Mouse (Mus musculus) embryonic facial prominence, embryonic 11.5 days (tissue): ENCODE results near the gene Wars. TPM values are rescaled to one million over a fixed set of nuclear protein-coding genes. Genes with fewer than 3 reads are reported as not detected.

Experiments
- ATAC-seq: fragments of 200-750 bp; cut with Nextera tagmentation; replicated peaks from 2 replicates; pipeline ENCODE4 v1.8.0; 2017; ENCODE audit warnings: low read depth; ENCODE audit not compliant: insufficient number of reproducible peaks, low FRiP score, low TSS enrichment
- DNase-seq: peaks from one replicate; pipeline ENCODE4 v3.0.0-alpha.2; 2015; ENCODE audit warnings: low spot score
- H3K27ac ChIP-seq: fragments of 300-500 bp; sonication (generic); replicated peaks from 2 replicates; pipeline ENCODE4 v1.5.1; 2014; ENCODE audit warnings: mild to moderate bottlenecking, low read depth, low read length, control low read depth
- H3K27me3 ChIP-seq: fragments of 300-500 bp; sonication (generic); 2 replicates; pipeline ENCODE4 v1.6.1; 2014; ENCODE audit warnings: mild to moderate bottlenecking, low read length, moderate library complexity, mixed read lengths; ENCODE audit not compliant: control insufficient read depth, insufficient read depth
- H3K36me3 ChIP-seq: fragments of 300-500 bp; sonication (generic); replicated peaks from 2 replicates; pipeline ENCODE4 v1.6.1; 2014; ENCODE audit warnings: low read depth, mild to moderate bottlenecking, low read length, moderate library complexity, mixed read lengths; ENCODE audit not compliant: control insufficient read depth, insufficient read depth
- H3K4me1 ChIP-seq: fragments of 300-500 bp; sonication (generic); 2 replicates; pipeline ENCODE4 v1.6.1; 2014; ENCODE audit warnings: low read length, mixed read lengths; ENCODE audit not compliant: control insufficient read depth, insufficient read depth
- H3K4me2 ChIP-seq: fragments of 300-500 bp; sonication (generic); 2 replicates; pipeline ENCODE4 v1.6.1; 2014; ENCODE audit warnings: low read depth, mild to moderate bottlenecking, control low read depth, low read length, moderate library complexity
- H3K4me3 ChIP-seq: fragments of 300-500 bp; sonication (generic); 2 replicates; pipeline ENCODE4 v1.5.1; 2014; ENCODE audit warnings: low read depth, low read length, control low read depth
- H3K9ac ChIP-seq: fragments of 300-500 bp; sonication (generic); replicated peaks from 2 replicates; pipeline ENCODE4 v1.6.1; 2014; ENCODE audit warnings: mild to moderate bottlenecking, control low read depth, low read length
- H3K9me3 ChIP-seq: fragments of 300-500 bp; sonication (generic); replicated peaks from 2 replicates; pipeline ENCODE4 v1.6.1; 2016; ENCODE audit warnings: mild to moderate bottlenecking, low read length, inconsistent platforms, mixed read lengths; ENCODE audit not compliant: control insufficient read depth
- WGBS: fragments of 180-500 bp; shearing (Covaris S2); extraction: QIAGEN DNeasy Blood & Tissue Kit; methylation state at CpG from one replicate; pipeline ENCODE4 v1.1.7; 2014; 5-methylcytosine and 5-hydroxymethylcytosine counted together
- polyA plus RNA-seq: library from polyadenylated mRNA; unstranded; fragments of >200 nt; fragmentation: Nextera tagmentation; extraction: Ambion mirVana; gene quantifications from 2 replicates; pipeline ENCODE4 v1.2.1, GENCODE M21; 2014

Gene Wars
- polyA plus RNA-seq, 1 experiment from 2014 or later, result 113 TPM

DNA sequence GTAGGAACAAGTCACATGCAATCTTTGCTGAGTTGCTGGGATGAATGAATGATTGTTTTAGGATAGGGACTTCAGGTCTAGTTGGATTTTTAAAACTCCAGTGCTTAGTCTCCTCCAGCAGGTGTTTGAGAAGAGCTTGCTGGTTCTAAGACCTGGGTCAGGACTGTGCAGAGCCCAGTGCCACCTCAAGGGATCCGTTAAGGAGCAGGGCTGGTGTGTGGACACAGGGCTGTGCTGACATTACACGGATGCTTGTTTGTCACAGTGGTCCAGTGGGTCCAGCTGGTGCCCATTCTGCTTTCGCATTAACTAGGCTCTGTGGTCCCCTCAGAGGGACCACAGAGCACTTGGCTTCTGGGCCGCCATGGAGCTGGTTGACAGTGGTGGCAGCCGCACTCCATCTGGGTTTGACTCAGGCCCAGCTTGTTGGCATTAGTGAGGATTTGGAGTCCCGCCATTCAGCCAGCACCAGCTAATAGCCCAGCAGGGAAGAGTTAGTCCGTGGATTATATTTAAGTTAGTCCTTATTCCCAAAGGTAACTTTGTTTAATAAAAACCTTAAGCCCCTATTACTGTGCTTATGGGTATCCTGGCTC lies 22.6 kb upstream of the Wars start:
- no peak overlapping the region for H3K4me2 ChIP-seq
- H3K4me1 ChIP-seq, result peaks cover 12% of the 10 kb centered on the region
- ATAC-seq (no peak; the same call in 1 of the 2 replicates), DNase-seq (peak; percentile 66)
- 57% methylated on average over 7 of the region's 7 CpGs for WGBS
- H3K4me3 ChIP-seq, result no peak overlapping the region
- H3K36me3 ChIP-seq, result no peaks in the 10 kb centered on the region
- no peak overlapping the region for H3K9ac ChIP-seq
- no peaks in the 10 kb centered on the region for H3K9me3 ChIP-seq
- no peaks in the 10 kb centered on the region for H3K27me3 ChIP-seq
- H3K27ac ChIP-seq, result no peak overlapping the region

DNA sequence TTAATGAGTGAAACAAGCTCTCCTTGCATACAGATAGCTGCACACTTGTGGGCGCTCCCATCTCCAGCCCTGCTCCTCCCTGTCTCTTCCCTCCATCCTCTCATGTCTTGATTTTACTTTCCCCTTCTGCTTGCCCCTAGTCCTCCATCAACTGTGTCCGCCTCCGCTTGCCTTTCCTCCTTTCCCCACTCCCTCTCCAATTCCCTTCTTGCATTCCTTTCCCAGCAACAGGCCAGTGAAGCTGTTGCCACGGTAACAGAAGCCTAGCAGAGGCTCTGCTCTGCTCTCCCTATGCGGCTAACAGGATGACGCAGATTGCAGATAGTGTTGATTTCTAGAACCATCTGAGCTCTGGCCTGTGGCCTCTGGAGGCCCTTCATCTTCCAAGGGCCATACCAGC lies 21.9 kb upstream of the Wars start:
- DNase-seq, result peak; percentile 81
- peak; percentile 66; the same call in 1 of the 2 replicates for ATAC-seq
- Histone ChIP-seq H3K4me2 (no peak overlapping the region), H3K9me3 (no peaks in the 10 kb centered on the region), H3K4me1 (peaks cover 12% of the 10 kb centered on the region), H3K9ac (no peak overlapping the region), H3K36me3 (no peaks in the 10 kb centered on the region), H3K27ac (no peak overlapping the region), H3K4me3 (no peak overlapping the region), H3K27me3 (no peaks in the 10 kb centered on the region)
- 16% methylated on average over 6 of the region's 6 CpGs for WGBS

DNA sequence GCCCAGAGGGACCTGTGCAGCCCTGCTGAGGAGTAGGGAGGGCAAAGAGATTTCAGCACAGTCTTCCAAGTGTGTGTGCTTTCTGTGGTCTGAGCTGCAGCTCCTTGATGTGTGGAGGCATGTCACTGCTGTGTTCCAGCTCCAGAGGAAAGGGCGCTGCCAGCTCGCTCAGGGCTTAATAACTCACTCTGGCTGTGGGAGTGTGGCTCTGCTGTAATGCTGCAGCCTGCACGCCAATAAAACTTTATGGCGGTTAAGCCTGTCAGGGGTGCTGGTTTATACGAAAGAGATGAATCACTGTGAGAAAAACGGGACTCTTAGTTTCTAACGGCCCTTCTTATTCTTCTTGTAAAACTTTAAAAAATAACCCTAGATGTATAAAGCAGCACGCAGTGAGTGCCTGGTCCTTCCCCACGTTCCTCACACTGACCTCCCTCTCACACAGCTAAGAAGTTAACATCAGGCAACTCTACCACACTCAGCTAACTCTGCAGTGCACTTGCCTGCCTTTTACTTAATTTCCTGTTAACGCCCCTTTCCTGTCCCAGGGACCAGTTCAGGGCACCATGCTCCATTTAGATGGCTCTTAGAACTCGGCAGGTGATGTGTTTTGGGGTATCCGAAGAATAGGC lies 20.9 kb upstream of the Wars start:
- H3K4me2 ChIP-seq, result no peak overlapping the region
- H3K36me3 ChIP-seq, result no peaks in the 10 kb centered on the region
- H3K9me3 ChIP-seq, result no peaks in the 10 kb centered on the region
- no peak overlapping the region for H3K9ac ChIP-seq
- peaks cover 15% of the 10 kb centered on the region for H3K4me1 ChIP-seq
- no peak overlapping the region for H3K27ac ChIP-seq
- H3K4me3 ChIP-seq, result no peak overlapping the region
- WGBS, result 73% methylated on average over 12 of the region's 12 CpGs
- H3K27me3 ChIP-seq, result no peaks in the 10 kb centered on the region
- ATAC-seq (no peak), DNase-seq (no peak)

DNA sequence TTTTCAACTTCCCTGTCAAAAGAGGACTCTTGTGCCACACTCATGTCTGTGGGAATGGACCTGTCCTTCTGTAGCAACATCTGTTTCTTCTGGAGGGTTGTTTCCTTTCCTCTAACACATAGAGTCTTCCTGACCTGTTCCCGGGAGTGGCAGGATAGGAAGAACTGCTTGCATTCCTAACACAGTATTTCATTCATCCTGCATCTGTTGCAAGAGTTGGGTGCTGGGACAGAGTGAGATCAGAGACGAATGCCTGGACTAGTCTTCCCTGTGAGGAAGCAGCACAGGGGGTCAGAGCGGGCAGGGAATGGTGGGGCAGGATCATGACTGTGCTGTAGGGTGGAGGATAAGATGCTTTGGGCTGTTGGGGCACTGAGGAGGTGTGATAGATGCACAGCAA lies 20.2 kb upstream of the Wars start:
- Histone ChIP-seq H3K36me3 (no peaks in the 10 kb centered on the region), H3K27me3 (no peaks in the 10 kb centered on the region), H3K4me1 (peaks cover 15% of the 10 kb centered on the region), H3K9ac (no peak overlapping the region), H3K4me2 (no peak overlapping the region), H3K9me3 (no peaks in the 10 kb centered on the region), H3K27ac (no peak overlapping the region), H3K4me3 (no peak overlapping the region)
- no peak for ATAC-seq
- 59% methylated on average over 3 of the region's 3 CpGs for WGBS
- no peak for DNase-seq

DNA sequence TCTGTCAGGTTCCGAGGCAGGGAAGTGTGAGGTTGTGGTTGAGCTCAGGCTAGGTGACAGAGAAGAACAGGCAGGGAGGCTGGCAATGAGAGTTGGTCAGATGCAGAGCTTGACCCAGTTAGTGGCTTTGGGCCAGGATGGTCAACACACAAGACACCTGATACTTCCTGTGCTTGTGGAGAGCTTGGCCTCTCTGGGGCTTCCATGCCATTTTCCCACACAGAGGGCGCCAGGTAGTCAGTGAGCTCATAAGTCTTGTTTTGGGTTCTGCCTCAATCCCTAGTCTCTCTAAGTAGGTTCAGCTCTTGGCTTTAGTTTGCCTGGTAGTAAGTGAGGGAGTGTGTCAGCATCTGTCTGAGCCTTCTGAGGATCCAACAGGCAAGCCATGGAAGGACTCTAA lies 18.5 kb upstream of the Wars start:
- Histone ChIP-seq H3K27me3 (no peaks in the 10 kb centered on the region), H3K9ac (no peak overlapping the region), H3K4me3 (no peak overlapping the region), H3K36me3 (no peaks in the 10 kb centered on the region), H3K4me2 (no peak overlapping the region), H3K27ac (no peak overlapping the region), H3K4me1 (peaks cover 9% of the 10 kb centered on the region; the same call in 1 of the 2 replicates), H3K9me3 (no peaks in the 10 kb centered on the region)
- DNase-seq, result no peak
- ATAC-seq, result no peak
- 81% methylated on average over 2 of the region's 2 CpGs for WGBS

DNA sequence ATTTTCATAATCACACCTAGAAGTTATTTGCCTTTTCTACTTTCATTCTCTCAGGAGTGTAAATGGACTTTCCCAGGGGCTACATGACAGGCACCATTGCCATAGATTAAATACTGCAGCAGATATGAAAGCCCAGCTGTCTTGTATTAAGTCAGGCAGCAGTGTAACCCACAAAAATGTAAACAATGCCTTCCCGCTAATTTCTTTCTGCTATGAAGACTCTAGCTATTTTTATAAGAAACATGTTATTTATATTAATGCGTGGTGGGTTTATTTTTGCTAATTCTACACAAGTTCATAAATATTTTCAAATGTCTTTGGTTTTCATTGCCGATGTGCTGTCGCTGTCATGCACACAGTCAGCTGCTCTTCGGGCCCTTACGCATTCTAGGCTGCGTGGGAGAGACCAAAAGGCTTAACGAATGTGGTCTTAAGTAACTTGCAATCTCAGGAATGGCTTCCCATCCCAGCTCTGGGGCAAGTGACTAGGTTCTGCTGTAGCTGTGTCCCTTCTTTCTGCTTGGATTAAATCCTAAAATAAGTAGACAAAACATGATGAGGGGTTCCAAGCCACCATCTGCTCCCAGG lies 16.0 kb upstream of the Wars start:
- 65% methylated on average over 8 of the region's 8 CpGs for WGBS
- Histone ChIP-seq H3K4me1 (peaks cover 3% of the 10 kb centered on the region; the same call in 1 of the 2 replicates), H3K27me3 (no peaks in the 10 kb centered on the region), H3K4me2 (no peak overlapping the region), H3K9me3 (no peaks in the 10 kb centered on the region), H3K27ac (no peak overlapping the region), H3K4me3 (no peak overlapping the region), H3K36me3 (no peaks in the 10 kb centered on the region), H3K9ac (no peak overlapping the region)
- DNase-seq (peak; percentile 49), ATAC-seq (no peak)

DNA sequence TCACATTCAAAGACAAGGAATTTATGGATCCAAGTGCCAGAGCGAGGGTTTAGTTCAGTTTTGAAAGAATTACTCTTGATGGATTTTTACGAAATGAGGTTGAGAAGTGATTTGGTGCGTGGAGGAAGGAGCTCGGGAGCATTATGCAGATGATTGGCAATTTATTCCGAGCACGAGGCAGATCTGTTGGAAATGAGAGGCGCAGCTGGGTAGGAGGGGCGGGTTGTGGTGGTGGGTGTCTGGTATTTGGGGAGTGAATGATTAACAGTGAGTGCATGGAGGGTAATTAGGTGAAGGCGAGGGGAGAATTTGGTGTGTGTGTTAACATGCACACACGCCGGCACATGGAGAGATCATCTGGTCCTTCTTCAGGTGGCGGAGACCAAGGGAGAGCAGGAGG lies 12.4 kb upstream of the Wars start:
- no peak overlapping the region for H3K9ac ChIP-seq
- ATAC-seq, result no peak
- H3K36me3 ChIP-seq, result no peaks in the 10 kb centered on the region
- WGBS, result 67% methylated on average over 12 of the region's 12 CpGs
- no peaks in the 10 kb centered on the region for H3K27me3 ChIP-seq
- H3K27ac ChIP-seq, result no peak overlapping the region
- H3K4me2 ChIP-seq, result no peak overlapping the region
- H3K9me3 ChIP-seq, result no peaks in the 10 kb centered on the region
- H3K4me1 ChIP-seq, result peaks cover 3% of the 10 kb centered on the region; the same call in 1 of the 2 replicates
- no peak overlapping the region for H3K4me3 ChIP-seq
- DNase-seq, result no peak

DNA sequence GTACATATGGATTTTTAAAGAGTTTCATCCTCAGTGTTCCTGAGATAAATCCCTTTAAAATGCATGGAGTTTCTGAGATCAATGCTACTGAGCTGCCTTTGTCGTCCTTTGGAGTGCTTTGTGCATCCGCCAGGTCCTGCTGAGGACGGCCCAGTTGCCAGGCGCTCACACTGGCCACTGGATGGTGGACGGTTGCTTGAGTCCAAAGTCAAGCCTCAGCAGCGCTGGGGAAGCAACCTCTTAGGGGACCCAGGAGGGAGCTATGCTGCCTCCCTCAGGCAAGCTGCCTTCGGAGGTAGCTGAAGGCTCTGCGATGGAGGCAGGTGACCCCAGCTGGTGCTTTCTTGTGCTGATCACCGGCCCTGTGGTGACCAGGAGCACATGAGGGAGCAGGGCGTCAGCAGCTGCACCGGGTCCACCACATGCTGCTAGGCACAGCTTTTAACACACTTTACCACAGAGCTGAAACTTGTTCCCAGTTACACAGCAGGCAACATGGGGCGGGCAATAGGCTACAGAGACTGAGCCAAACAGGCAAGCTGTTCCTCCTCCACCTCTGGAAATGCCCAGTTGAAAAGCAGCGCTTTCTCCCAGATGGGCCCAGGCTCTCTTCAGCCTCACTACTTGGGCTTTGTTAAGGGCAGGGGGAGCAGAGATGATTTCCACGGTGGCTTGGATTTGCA lies 11.8 kb upstream of the Wars start:
- 43% methylated on average over 14 of the region's 14 CpGs for WGBS

More for the DNA sequence above, 11.8 kb upstream of the Wars start:
- no peaks in the 10 kb centered on the region for H3K9me3 ChIP-seq
- DNase-seq (no peak), ATAC-seq (no peak)
- no peak overlapping the region for H3K27ac ChIP-seq
- H3K27me3 ChIP-seq, result no peaks in the 10 kb centered on the region
- no peaks in the 10 kb centered on the region for H3K36me3 ChIP-seq
- H3K9ac ChIP-seq, result no peak overlapping the region
- H3K4me2 ChIP-seq, result no peak overlapping the region
- no peak overlapping the region for H3K4me3 ChIP-seq
- peaks cover 3% of the 10 kb centered on the region; the same call in 1 of the 2 replicates for H3K4me1 ChIP-seq
